Mouse (Mus musculus): ENCODE results near the gene Gm17584. TPM values are rescaled to one million over a fixed set of nuclear protein-coding genes. Genes with fewer than 3 reads are reported as not detected.
"Not testable (repeated sequence)": the region's sequence is repeated elsewhere in the genome, so short reads cannot be mapped to it uniquely, and the experiment has no call there.

Gene Gm17584
- polyA plus RNA-seq (2012) = not detected in 2 replicates

GRCm38 (mm10) chrX:124500263-124500662 is at the start of gene Gm17584:
TSS of gene Gm17584 (plus strand) at chrX:124500563.
- not testable (repeated sequence) for TF ChIP-seq GATA1 (IDR thresholded peaks at IDR 0.05; ENCODE audit: low read length)

Other genes with a start within 250 kb of the Gm17584 start
- gene Gm17469, start 129.3 kb downstream of the Gm17584 start, polyA plus RNA-seq (2012) = not detected in 2 replicates